Mouse (Mus musculus) neural tube, embryonic 11.5 days (tissue): ENCODE measurements at regions not wholly inside any gene's neighbourhood (a gene's known extent, or its start where the extent isn't known, plus 50 kb on each side); places are given as distances from the start of the nearest gene placed in this dataset.

Experiments used
- ATAC-seq: fragments of 200-750 bp; cut with Nextera tagmentation; 2 replicates; pipeline ENCODE4 v1.8.0; 2017; ENCODE audit warnings: moderate number of reproducible peaks, mild to moderate bottlenecking, moderate TSS enrichment, moderate library complexity; ENCODE audit not compliant: insufficient read depth, low FRiP score, low TSS enrichment
- DNase-seq: peaks from one replicate; pipeline ENCODE4 v3.0.0-alpha.2; 2015; ENCODE audit warnings: low spot score
- H3K27ac ChIP-seq: fragments of 300-500 bp; sonication (generic); 2 replicates; pipeline ENCODE4 v1.5.1; 2014; ENCODE audit warnings: low read depth, mild to moderate bottlenecking, low read length
- H3K27me3 ChIP-seq: fragments of 300-500 bp; sonication (generic); 2 replicates; pipeline ENCODE4 v1.6.1; 2014; ENCODE audit warnings: mild to moderate bottlenecking, low read length, mixed read lengths; ENCODE audit not compliant: control insufficient read depth, insufficient read depth
- H3K36me3 ChIP-seq: fragments of 300-500 bp; sonication (generic); 2 replicates; pipeline ENCODE4 v1.6.1; 2014; ENCODE audit warnings: mild to moderate bottlenecking, low read length, moderate library complexity, mixed read lengths; ENCODE audit not compliant: control insufficient read depth, insufficient read depth
- H3K4me1 ChIP-seq: fragments of 300-500 bp; sonication (generic); 2 replicates; pipeline ENCODE4 v1.6.1; 2014; ENCODE audit warnings: low read length, mixed read lengths; ENCODE audit not compliant: control insufficient read depth, insufficient read depth
- H3K4me2 ChIP-seq: fragments of 300-500 bp; sonication (generic); 2 replicates; pipeline ENCODE4 v1.6.1; 2014; ENCODE audit warnings: low read depth, mild to moderate bottlenecking, moderate library complexity
- H3K4me3 ChIP-seq: fragments of 300-500 bp; sonication (generic); 2 replicates; pipeline ENCODE4 v1.5.1; 2014; ENCODE audit warnings: low read depth, low read length
- H3K9ac ChIP-seq: fragments of 300-500 bp; sonication (generic); 2 replicates; pipeline ENCODE4 v1.6.1; 2014; ENCODE audit warnings: mild to moderate bottlenecking, low read length
- H3K9me3 ChIP-seq: fragments of 300-500 bp; sonication (generic); 2 replicates; pipeline ENCODE4 v1.6.1; 2016; ENCODE audit warnings: low read length; ENCODE audit not compliant: control insufficient read depth
- WGBS: fragments of 180-500 bp; shearing (Covaris S2); extraction: QIAGEN DNeasy Blood & Tissue Kit; methylation state at CpG from one replicate; pipeline ENCODE4 v1.1.7; 2014; 5-methylcytosine and 5-hydroxymethylcytosine counted together

- ATAC-seq, result no peak
- Histone ChIP-seq H3K36me3 (no peaks in the 10 kb centered on the region), H3K27me3 (no peaks in the 10 kb centered on the region), H3K27ac (no peak overlapping the region), H3K9me3 (no peaks in the 10 kb centered on the region), H3K9ac (no peak overlapping the region), H3K4me3 (no peak overlapping the region), H3K4me1 (no peaks in the 10 kb centered on the region), H3K4me2 (no peak overlapping the region)
- 63% methylated on average over 1 of the region's 1 CpGs for WGBS
- DNase-seq, result no peak
Measured at GRCm38 (mm10) chr8:7709406-7709805, 951.6 kb downstream of the Efnb2 start.

- ATAC-seq (peak; percentile 63; the same call in 1 of the 2 replicates), DNase-seq (no peak)
- no peaks in the 10 kb centered on the region for H3K27me3 ChIP-seq
- no peak overlapping the region for H3K4me3 ChIP-seq
- no peak overlapping the region for H3K27ac ChIP-seq
- WGBS, result 82% methylated on average over 2 of the region's 2 CpGs
- no peaks in the 10 kb centered on the region for H3K4me1 ChIP-seq
- H3K4me2 ChIP-seq, result no peak overlapping the region
- no peaks in the 10 kb centered on the region for H3K36me3 ChIP-seq
- no peaks in the 10 kb centered on the region for H3K9me3 ChIP-seq
- no peak overlapping the region for H3K9ac ChIP-seq
Measured at GRCm38 (mm10) chr8:7691355-7691996, 969.6 kb downstream of the Efnb2 start.

- Histone ChIP-seq H3K9me3 (no peaks in the 10 kb centered on the region), H3K9ac (no peak overlapping the region), H3K4me3 (no peak overlapping the region), H3K4me2 (no peak overlapping the region), H3K27me3 (no peaks in the 10 kb centered on the region), H3K36me3 (no peaks in the 10 kb centered on the region), H3K4me1 (no peaks in the 10 kb centered on the region), H3K27ac (no peak overlapping the region)
- DNase-seq (no peak), ATAC-seq (no peak)
Measured at GRCm38 (mm10) chr8:7653804-7654203, 1007.2 kb downstream of the Efnb2 start.
